Mouse (Mus musculus) cerebellum, postnatal 10 days (tissue): Measurements from ENCODE around the gene Fcgbp.

ENCODE experiments used
- DNase-seq, 2 experiments: peaks; one replicate each; pipeline ENCODE4 v3.0.0; 2021; ENCODE audit warnings: mixed read lengths in 2 of 2

Fcgbp gene

GRCm38 (mm10) chr7:28151584-28152221 is 80.7 kb downstream of the Fcgbp start:
- peak; percentile 72 to 73 for DNase-seq

- peak; percentile 32 to 57 for DNase-seq
Observed at GRCm38 (mm10) chr7:28153595-28153994, 82.6 kb downstream of the Fcgbp start.

- no peak for DNase-seq
Observed at GRCm38 (mm10) chr7:28159292-28159691, 88.3 kb downstream of the Fcgbp start.

GRCm38 (mm10) chr7:28159893-28160292 is 88.9 kb downstream of the Fcgbp start:
- DNase-seq, result no peak

- DNase-seq, result no peak
Observed at GRCm38 (mm10) chr7:28161163-28161749, 90.2 kb downstream of the Fcgbp start.

- DNase-seq, result no peak
Observed at GRCm38 (mm10) chr7:28165406-28165805, 94.4 kb downstream of the Fcgbp start.

- DNase-seq, result peak; percentile 87 to 88
Observed at GRCm38 (mm10) chr7:28168320-28169115, 97.5 kb downstream of the Fcgbp start.

GRCm38 (mm10) chr7:28169489-28170422 is 98.7 kb downstream of the Fcgbp start, which contains the start of gene Fbl:
Gene Fbl (plus strand): TSS chr7:28169710.
- peak; percentile 94 to 96 for DNase-seq
